Mouse (Mus musculus): ENCODE data around the gene Apol10b. TPM values are rescaled to one million over a fixed set of nuclear protein-coding genes. Genes with fewer than 3 reads are reported as not detected.

Gene Apol10b
- total RNA-seq, 1 experiment from 2014 or later: 0.59 TPM

Other genes starting within 250 kb of the Apol10b start
- gene Apol7a, start 197.0 kb downstream of the Apol10b start, total RNA-seq (2017): not detected in 2 replicates
- gene Apol9a, start 185.0 kb downstream of the Apol10b start, total RNA-seq (2017): not detected in 2 replicates
- gene Apol7b, start 148.6 kb downstream of the Apol10b start, total RNA-seq (2017): not detected in 2 replicates
- gene Apol10a, start 119.1 kb downstream of the Apol10b start, total RNA-seq (2017): not detected in 2 replicates
- not detected in 2 replicates for gene Apol11a, start 87.9 kb downstream of the Apol10b start, total RNA-seq (2017)
- not detected in 2 replicates for gene Apol7c, start 62.8 kb downstream of the Apol10b start, total RNA-seq (2017)
- gene 1700025B11Rik, start 34.2 kb downstream of the Apol10b start, total RNA-seq (2017): not detected in 2 replicates
- gene Gm36245, start 3.1 kb upstream of the Apol10b start, total RNA-seq (2017): not detected in 2 replicates
- 0.39 TPM in 1 of 2 replicates, not detected in the other for gene Apol11b, start 47.2 kb upstream of the Apol10b start, total RNA-seq (2017)
- gene Apol7e, start 102.7 kb upstream of the Apol10b start, total RNA-seq (2017): 0.68 and 0.96 TPM in 2 replicates
- gene Apol9b, start 132.9 kb upstream of the Apol10b start, total RNA-seq (2017): 0.23 TPM in 1 of 2 replicates, not detected in the other
- 0.27 and 2.6 TPM in 2 replicates for gene Apol8, start 160.9 kb upstream of the Apol10b start, total RNA-seq (2017)
- 362 and 430 TPM in 2 replicates for gene Myh9, start 246.1 kb upstream of the Apol10b start, total RNA-seq (2017)

Measured in common myeloid progenitor, adult 5-6 weeks (primary cell).